Mouse (Mus musculus) midbrain, embryonic 13.5 days (tissue): ENCODE data around the gene Rtcb. TPM values are rescaled to one million over a fixed set of nuclear protein-coding genes. Genes with fewer than 3 reads are reported as not detected.
A peak's percentile ranks its signal among the peaks of the same experiment; 100 is the strongest.

Source experiments
- ATAC-seq: fragments of 200-750 bp; cut with Nextera tagmentation; 2 replicates; pipeline ENCODE4 v1.8.0; 2017; ENCODE audit warnings: mild to moderate bottlenecking, moderate TSS enrichment, moderate library complexity
- H3K27ac ChIP-seq: fragments of 300-500 bp; sonication (generic); 2 replicates; pipeline ENCODE4 v1.5.1; 2015; ENCODE audit warnings: inconsistent platforms, mild to moderate bottlenecking, moderate library complexity
- H3K27me3 ChIP-seq: fragments of 300-500 bp; sonication (generic); 2 replicates; pipeline ENCODE4 v1.6.1; 2015; ENCODE audit warnings: mild to moderate bottlenecking, inconsistent platforms
- H3K36me3 ChIP-seq: fragments of 300-500 bp; sonication (generic); 2 replicates; pipeline ENCODE4 v1.6.1; 2015; ENCODE audit warnings: mild to moderate bottlenecking, inconsistent platforms
- H3K4me1 ChIP-seq: fragments of 300-500 bp; sonication (generic); replicated peaks from 2 replicates; pipeline ENCODE4 v1.6.1; 2015; ENCODE audit warnings: inconsistent platforms
- H3K4me2 ChIP-seq: fragments of 300-500 bp; sonication (generic); replicated peaks from 2 replicates; pipeline ENCODE4 v1.6.1; 2015; ENCODE audit warnings: moderate library complexity, mild to moderate bottlenecking, inconsistent platforms
- H3K4me3 ChIP-seq: fragments of 300-500 bp; sonication (generic); replicated peaks from 2 replicates; pipeline ENCODE4 v1.5.1; 2015; ENCODE audit warnings: mild to moderate bottlenecking, inconsistent platforms
- H3K9ac ChIP-seq: fragments of 300-500 bp; sonication (generic); replicated peaks from 2 replicates; pipeline ENCODE4 v1.6.1; 2015; ENCODE audit warnings: mild to moderate bottlenecking, inconsistent platforms
- H3K9me3 ChIP-seq: fragments of 300-500 bp; sonication (generic); 2 replicates; pipeline ENCODE4 v1.6.1; 2016; ENCODE audit warnings: mild to moderate bottlenecking, inconsistent platforms
- WGBS: fragments of 180-500 bp; shearing (Covaris S2); methylation state at CpG from one replicate; pipeline ENCODE4 v1.1.7; 2015; 5-methylcytosine and 5-hydroxymethylcytosine counted together
- polyA plus RNA-seq: library from polyadenylated mRNA; unstranded; fragments of >200 nt; fragmentation: Nextera tagmentation; extraction: Ambion mirVana; gene quantifications from 2 replicates; pipeline ENCODE4 v1.2.1, GENCODE M21; 2015

Rtcb gene
- polyA plus RNA-seq, 1 experiment from 2014 or later = 191 TPM

DNA sequence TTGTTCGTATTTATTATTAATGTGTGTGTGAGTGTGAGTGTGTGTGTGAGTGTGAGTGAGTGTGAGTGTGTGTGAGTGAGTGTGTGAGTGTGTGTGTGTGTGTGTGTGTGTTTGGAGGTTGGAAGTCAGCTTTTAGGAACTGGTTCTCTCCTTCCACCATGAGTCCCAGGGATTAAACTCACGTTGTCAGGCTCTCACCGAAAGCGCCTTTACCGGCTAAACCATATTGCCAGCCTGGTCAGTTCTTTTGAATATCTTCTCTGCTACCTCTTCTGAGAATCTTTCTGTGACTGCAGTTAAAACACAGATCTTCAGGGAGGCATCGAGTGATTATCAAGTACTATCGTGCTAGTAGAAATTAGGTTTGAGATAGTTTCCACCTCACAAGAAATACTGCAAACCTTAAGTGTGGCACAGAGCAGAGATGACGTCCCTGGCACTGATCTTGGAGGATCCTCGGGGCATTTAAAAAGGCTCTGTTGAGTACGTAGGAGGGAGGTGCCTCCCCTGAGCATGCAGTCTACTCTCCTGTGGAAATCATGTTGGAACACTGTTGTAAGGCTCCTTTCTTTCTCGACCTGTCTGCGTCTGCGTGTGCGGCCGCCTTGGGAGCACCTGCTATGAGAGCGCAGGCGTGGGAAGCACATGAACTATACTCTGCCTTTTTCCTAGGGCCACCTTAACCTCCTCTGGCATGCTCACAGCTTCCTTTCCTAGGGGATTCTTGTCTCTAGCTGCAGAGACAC lies 10.0 kb upstream of the Rtcb start:
- Histone ChIP-seq H3K4me3 (no peak overlapping the region), H3K9me3 (no peaks in the 10 kb centered on the region), H3K4me1 (no peaks in the 10 kb centered on the region), H3K4me2 (no peak overlapping the region), H3K27ac (no peak overlapping the region), H3K9ac (no peak overlapping the region), H3K27me3 (no peaks in the 10 kb centered on the region), H3K36me3 (no peaks in the 10 kb centered on the region)
- peak; percentile 66 for ATAC-seq
- WGBS = 67% methylated on average over 17 of the region's 17 CpGs

GRCm38 (mm10) chr10:85966476-85966875 lies 8.9 kb upstream of the Rtcb start:
- H3K27me3 ChIP-seq = no peaks in the 10 kb centered on the region
- no peak overlapping the region for H3K27ac ChIP-seq
- no peak for ATAC-seq
- H3K4me1 ChIP-seq = no peaks in the 10 kb centered on the region
- 49% methylated on average over 2 of the region's 2 CpGs for WGBS
- no peak overlapping the region for H3K4me2 ChIP-seq
- no peaks in the 10 kb centered on the region for H3K9me3 ChIP-seq
- no peak overlapping the region for H3K4me3 ChIP-seq
- H3K9ac ChIP-seq = no peak overlapping the region
- no peaks in the 10 kb centered on the region for H3K36me3 ChIP-seq

- H3K27ac ChIP-seq = no peak overlapping the region
- H3K9me3 ChIP-seq = no peaks in the 10 kb centered on the region
- no peak for ATAC-seq
- WGBS = 86% methylated on average over 7 of the region's 7 CpGs
- H3K27me3 ChIP-seq = no peaks in the 10 kb centered on the region
- no peak overlapping the region for H3K9ac ChIP-seq
- H3K4me2 ChIP-seq = no peak overlapping the region
- H3K36me3 ChIP-seq = no peaks in the 10 kb centered on the region
- H3K4me3 ChIP-seq = no peak overlapping the region
- no peaks in the 10 kb centered on the region for H3K4me1 ChIP-seq
Observed at GRCm38 (mm10) chr10:85964316-85964715, 6.7 kb upstream of the Rtcb start.

DNA sequence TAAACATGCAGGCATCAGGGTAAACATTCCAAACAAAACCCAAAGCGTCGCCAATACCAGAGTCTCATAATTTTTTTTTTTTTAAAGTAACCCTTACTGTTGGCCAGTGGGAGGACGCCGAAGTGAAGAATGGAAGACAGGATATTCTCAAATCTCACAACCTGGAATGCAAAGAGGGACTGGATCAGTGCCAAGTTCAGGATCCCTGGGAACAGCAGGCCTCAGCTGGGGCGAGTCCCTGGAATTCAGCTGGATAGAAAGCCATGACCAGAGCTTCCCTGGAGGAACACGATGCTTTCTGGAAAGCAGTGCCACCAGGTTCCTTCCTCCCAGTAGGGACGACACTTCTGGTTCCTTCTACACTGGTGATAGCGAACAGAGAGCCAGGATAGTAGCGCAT lies 5.3 kb upstream of the Rtcb start:
- WGBS = 76% methylated on average over 9 of the region's 9 CpGs
- H3K4me2 ChIP-seq = no peak overlapping the region
- H3K9me3 ChIP-seq = no peaks in the 10 kb centered on the region
- no peak for ATAC-seq
- no peaks in the 10 kb centered on the region for H3K4me1 ChIP-seq
- H3K4me3 ChIP-seq = no peak overlapping the region
- H3K27ac ChIP-seq = no peak overlapping the region
- H3K27me3 ChIP-seq = no peaks in the 10 kb centered on the region
- no peaks in the 10 kb centered on the region for H3K36me3 ChIP-seq
- H3K9ac ChIP-seq = no peak overlapping the region

- H3K36me3 ChIP-seq = peaks cover 25% of the 10 kb centered on the region
- H3K27ac ChIP-seq = peak overlapping the region; percentile 78
- no peaks in the 10 kb centered on the region for H3K9me3 ChIP-seq
- 7% methylated on average over 20 of the region's 20 CpGs for WGBS
- peak overlapping the region; percentile 90 for H3K4me3 ChIP-seq
- H3K4me2 ChIP-seq = peak overlapping the region; percentile 96
- ATAC-seq = peak; percentile 18; the same call in 1 of the 2 replicates
- H3K27me3 ChIP-seq = no peaks in the 10 kb centered on the region
- peak overlapping the region; percentile 94 for H3K9ac ChIP-seq
- H3K4me1 ChIP-seq = peaks cover 16% of the 10 kb centered on the region
Observed at GRCm38 (mm10) chr10:85956871-85957419, 678 bp downstream of the Rtcb start.

DNA sequence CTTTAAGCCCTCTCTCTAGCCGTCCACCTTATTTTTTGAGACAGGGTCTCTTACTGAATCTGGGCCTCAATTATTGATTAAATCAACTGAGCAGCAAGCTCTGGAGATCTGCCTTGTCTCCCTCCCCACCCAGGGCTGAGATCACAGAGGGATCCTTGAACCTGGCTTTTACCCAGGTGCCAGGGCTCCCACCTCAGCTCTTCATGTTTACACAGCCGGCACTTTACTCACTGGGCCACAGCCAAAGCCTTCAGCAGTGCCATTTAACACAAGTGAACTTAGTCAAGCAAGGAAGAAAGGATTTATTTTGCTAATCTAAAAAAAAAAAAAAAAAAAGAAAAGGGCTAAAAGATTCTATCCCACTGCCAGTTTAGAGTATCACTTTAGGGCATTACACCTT lies 3.2 kb downstream of the Rtcb start:
- WGBS = 91% methylated on average over 2 of the region's 2 CpGs
- no peak overlapping the region for H3K9ac ChIP-seq
- no peaks in the 10 kb centered on the region for H3K27me3 ChIP-seq
- no peak for ATAC-seq
- H3K27ac ChIP-seq = no peak overlapping the region
- peaks cover 16% of the 10 kb centered on the region for H3K4me1 ChIP-seq
- H3K36me3 ChIP-seq = peaks cover 47% of the 10 kb centered on the region
- no peak overlapping the region for H3K4me3 ChIP-seq
- no peaks in the 10 kb centered on the region for H3K9me3 ChIP-seq
- H3K4me2 ChIP-seq = no peak overlapping the region

GRCm38 (mm10) chr10:85953401-85953800 lies 4.2 kb downstream of the Rtcb start:
- Histone ChIP-seq H3K4me3 (no peak overlapping the region), H3K4me2 (no peak overlapping the region), H3K27me3 (no peaks in the 10 kb centered on the region), H3K9me3 (no peaks in the 10 kb centered on the region), H3K27ac (no peak overlapping the region), H3K4me1 (peaks cover 16% of the 10 kb centered on the region), H3K9ac (no peak overlapping the region), H3K36me3 (peaks cover 58% of the 10 kb centered on the region)
- no peak for ATAC-seq
- 95% methylated on average over 3 of the region's 3 CpGs for WGBS

DNA sequence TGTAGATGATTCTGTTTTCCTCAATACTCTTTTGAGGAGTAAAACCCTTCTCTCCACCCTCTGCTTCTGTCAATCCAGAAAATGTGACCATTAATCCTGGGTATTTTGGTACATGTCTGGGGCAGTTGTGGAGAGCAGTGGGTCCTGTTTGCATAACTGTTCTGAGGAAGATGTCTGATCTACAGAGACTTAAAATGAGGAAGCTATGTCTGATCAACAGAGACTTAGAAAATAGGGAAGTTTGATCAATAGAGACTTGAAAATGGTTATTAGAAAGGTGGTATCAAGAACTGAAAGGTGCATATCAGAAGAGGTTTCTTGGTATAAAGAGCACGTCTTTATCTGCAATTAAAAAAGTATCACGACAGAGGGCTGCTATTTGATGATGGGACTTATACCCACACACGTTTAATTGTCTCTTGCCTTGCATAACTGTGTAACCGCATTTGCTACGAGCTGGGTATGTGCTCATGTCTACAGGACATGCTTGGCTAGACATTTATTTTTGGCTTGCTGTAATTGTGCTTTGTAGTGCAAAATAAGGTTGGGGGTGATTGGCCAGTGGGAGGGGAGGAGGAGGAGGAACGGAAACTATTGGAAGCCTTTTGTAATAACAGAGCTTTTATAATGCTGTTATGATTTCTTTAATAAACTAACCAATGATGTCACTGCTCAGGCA lies 5.7 kb downstream of the Rtcb start:
- WGBS = 91% methylated on average over 6 of the region's 6 CpGs
- no peak for ATAC-seq
- peaks cover 68% of the 10 kb centered on the region for H3K36me3 ChIP-seq
- H3K4me1 ChIP-seq = peaks cover 15% of the 10 kb centered on the region
- no peaks in the 10 kb centered on the region for H3K27me3 ChIP-seq
- H3K9me3 ChIP-seq = no peaks in the 10 kb centered on the region
- no peak overlapping the region for H3K9ac ChIP-seq
- no peak overlapping the region for H3K4me2 ChIP-seq
- no peak overlapping the region for H3K27ac ChIP-seq
- no peak overlapping the region for H3K4me3 ChIP-seq

- H3K27me3 ChIP-seq = no peaks in the 10 kb centered on the region
- no peaks in the 10 kb centered on the region for H3K9me3 ChIP-seq
- H3K27ac ChIP-seq = no peak overlapping the region
- H3K9ac ChIP-seq = no peak overlapping the region
- no peak for ATAC-seq
- no peaks in the 10 kb centered on the region for H3K4me1 ChIP-seq
- WGBS = 91% methylated on average over 8 of the region's 8 CpGs
- peaks cover 89% of the 10 kb centered on the region for H3K36me3 ChIP-seq
- no peak overlapping the region for H3K4me2 ChIP-seq
- no peak overlapping the region for H3K4me3 ChIP-seq
Observed at GRCm38 (mm10) chr10:85948483-85949196, 9.0 kb downstream of the Rtcb start.

GRCm38 (mm10) chr10:85936280-85936965 lies 21.2 kb downstream of the Rtcb start:
- no peak for ATAC-seq
- Histone ChIP-seq H3K9ac (no peak overlapping the region), H3K4me2 (no peak overlapping the region), H3K4me3 (no peak overlapping the region), H3K4me1 (no peaks in the 10 kb centered on the region), H3K9me3 (no peaks in the 10 kb centered on the region), H3K36me3 (peaks cover 60% of the 10 kb centered on the region), H3K27me3 (no peaks in the 10 kb centered on the region), H3K27ac (no peak overlapping the region)
- WGBS = 96% methylated on average over 6 of the region's 6 CpGs

DNA sequence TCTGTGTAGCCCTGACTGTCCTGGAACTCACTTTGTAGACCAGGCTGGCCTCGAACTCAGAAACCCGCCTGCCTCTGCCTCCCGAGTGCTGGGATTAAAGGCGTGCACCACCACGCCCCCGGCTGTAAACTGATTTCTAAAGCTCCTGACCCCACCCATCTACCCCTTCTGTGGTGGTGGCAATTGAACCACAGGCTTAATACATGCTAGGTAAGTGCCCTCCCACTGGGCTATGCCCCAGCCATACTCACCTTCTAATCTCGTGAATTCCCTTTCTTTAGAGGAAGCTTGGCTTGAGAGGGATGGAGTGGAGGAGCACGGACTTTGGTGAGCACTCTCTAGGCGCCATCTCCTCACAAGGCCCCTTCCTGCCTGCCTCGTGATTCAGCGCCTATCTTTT lies 27.7 kb downstream of the Rtcb start:
- no peak overlapping the region for H3K4me2 ChIP-seq
- 94% methylated on average over 11 of the region's 11 CpGs for WGBS
- H3K9ac ChIP-seq = no peak overlapping the region
- no peak for ATAC-seq
- H3K36me3 ChIP-seq = no peaks in the 10 kb centered on the region
- peaks cover 15% of the 10 kb centered on the region for H3K4me1 ChIP-seq
- H3K4me3 ChIP-seq = no peak overlapping the region
- H3K9me3 ChIP-seq = no peaks in the 10 kb centered on the region
- H3K27me3 ChIP-seq = peaks cover 10% of the 10 kb centered on the region
- no peak overlapping the region for H3K27ac ChIP-seq
